Mouse (Mus musculus): ENCODE measurements around the gene Sf3b3. TPM values are rescaled to one million over a fixed set of nuclear protein-coding genes. Genes with fewer than 3 reads are reported as not detected.

Sf3b3 gene
- polyA plus RNA-seq, 1 experiment from 2014 or later, result 161 TPM

GRCm38 (mm10) chr8:110761988-110762387, 84.6 kb downstream of the Sf3b3 start:
- ATAC-seq (ENCODE audit: low FRiP score), result no peak
- DNase-seq (ENCODE audit: low spot score), result no peak
- Histone ChIP-seq H3K4me2 (replicated peaks; ENCODE audit: low read depth, low read length) (no peak overlapping the region), H3K27ac (ENCODE audit: low read depth, low read length) (no peak overlapping the region), H3K36me3 (ENCODE audit: control insufficient read depth, insufficient read depth, low read length) (no peaks in the 10 kb centered on the region), H3K9me3 (ENCODE audit: control insufficient read depth, low read length) (no peaks in the 10 kb centered on the region), H3K9ac (ENCODE audit: low read depth, low read length) (no peak overlapping the region), H3K27me3 (ENCODE audit: control insufficient read depth, insufficient read depth, low read length) (no peaks in the 10 kb centered on the region), H3K4me3 (ENCODE audit: low read depth, low read length) (no peak overlapping the region), H3K4me1 (replicated peaks; ENCODE audit: control insufficient read depth, insufficient read depth, low read length) (no peaks in the 10 kb centered on the region)
- 72% methylated on average over 6 of the region's 6 CpGs for WGBS

- DNase-seq (ENCODE audit: low spot score), result no peak
- no peak overlapping the region for H3K9ac ChIP-seq (ENCODE audit: low read depth, low read length)
- H3K9me3 ChIP-seq (ENCODE audit: control insufficient read depth, low read length), result no peaks in the 10 kb centered on the region
- ATAC-seq (ENCODE audit: low FRiP score), result no peak
- WGBS, result 61% methylated on average over 5 of the region's 5 CpGs
- no peaks in the 10 kb centered on the region for H3K27me3 ChIP-seq (ENCODE audit: control insufficient read depth, insufficient read depth, low read length)
- no peak overlapping the region for H3K4me3 ChIP-seq (ENCODE audit: low read depth, low read length)
- no peak overlapping the region for H3K27ac ChIP-seq (ENCODE audit: low read depth, low read length)
- no peak overlapping the region for H3K4me2 ChIP-seq (replicated peaks; ENCODE audit: low read depth, low read length)
- no peaks in the 10 kb centered on the region for H3K36me3 ChIP-seq (ENCODE audit: control insufficient read depth, insufficient read depth, low read length)
- no peaks in the 10 kb centered on the region for H3K4me1 ChIP-seq (replicated peaks; ENCODE audit: control insufficient read depth, insufficient read depth, low read length)
Observed at GRCm38 (mm10) chr8:110761185-110761584, 85.4 kb downstream of the Sf3b3 start.

- Histone ChIP-seq H3K27me3 (ENCODE audit: control insufficient read depth, insufficient read depth, low read length) (no peaks in the 10 kb centered on the region), H3K27ac (ENCODE audit: low read depth, low read length) (no peak overlapping the region), H3K9me3 (ENCODE audit: control insufficient read depth, low read length) (no peaks in the 10 kb centered on the region), H3K9ac (ENCODE audit: low read depth, low read length) (no peak overlapping the region), H3K4me1 (replicated peaks; ENCODE audit: control insufficient read depth, insufficient read depth, low read length) (no peaks in the 10 kb centered on the region), H3K4me3 (ENCODE audit: low read depth, low read length) (no peak overlapping the region), H3K36me3 (ENCODE audit: control insufficient read depth, insufficient read depth, low read length) (no peaks in the 10 kb centered on the region), H3K4me2 (replicated peaks; ENCODE audit: low read depth, low read length) (no peak overlapping the region)
- ATAC-seq (ENCODE audit: low FRiP score) (no peak), DNase-seq (ENCODE audit: low spot score) (no peak)
- WGBS, result 72% methylated on average over 7 of the region's 7 CpGs
Observed at GRCm38 (mm10) chr8:110760280-110760940, 86.2 kb downstream of the Sf3b3 start.

Other genes with a start within 250 kb of the Sf3b3 start
- gene Vac14, start 228.2 kb downstream of the Sf3b3 start, polyA plus RNA-seq (2014; fragmentation: Nextera tagmentation; extraction: Ambion mirVana), result 32.3 and 35.3 TPM in 2 replicates
- 10.5 and 10.8 TPM in 2 replicates for gene Mtss1l, start 125.3 kb downstream of the Sf3b3 start, polyA plus RNA-seq (2014; fragmentation: Nextera tagmentation; extraction: Ambion mirVana)
- 0.19 and 1.4 TPM in 2 replicates for gene Il34, start 40.9 kb downstream of the Sf3b3 start, polyA plus RNA-seq (2014; fragmentation: Nextera tagmentation; extraction: Ambion mirVana)
- 66.9 and 67.6 TPM in 2 replicates for gene Cog4, start 187 bp downstream of the Sf3b3 start, polyA plus RNA-seq (2014; fragmentation: Nextera tagmentation; extraction: Ambion mirVana)
- 4.5 and 5.0 TPM in 2 replicates for gene Fuk, start 55.7 kb upstream of the Sf3b3 start, polyA plus RNA-seq (2014; fragmentation: Nextera tagmentation; extraction: Ambion mirVana)
- 10.6 and 11.8 TPM in 2 replicates for gene St3gal2, start 73.1 kb upstream of the Sf3b3 start, polyA plus RNA-seq (2014; fragmentation: Nextera tagmentation; extraction: Ambion mirVana)
- gene Ddx19a, start 151.0 kb upstream of the Sf3b3 start, polyA plus RNA-seq (2014; fragmentation: Nextera tagmentation; extraction: Ambion mirVana), result 29.8 and 32.8 TPM in 2 replicates
- 6.0 and 7.2 TPM in 2 replicates for gene Ddx19b, start 185.0 kb upstream of the Sf3b3 start, polyA plus RNA-seq (2014; fragmentation: Nextera tagmentation; extraction: Ambion mirVana)
- gene Aars, start 186.4 kb upstream of the Sf3b3 start, polyA plus RNA-seq (2014; fragmentation: Nextera tagmentation; extraction: Ambion mirVana), result 64.5 and 74.6 TPM in 2 replicates
- gene Exosc6, start 209.6 kb upstream of the Sf3b3 start, polyA plus RNA-seq (2014; fragmentation: Nextera tagmentation; extraction: Ambion mirVana), result 15.0 and 21.6 TPM in 2 replicates
- 0.52 and 0.88 TPM in 2 replicates for gene Clec18a, start 245.6 kb upstream of the Sf3b3 start, polyA plus RNA-seq (2014; fragmentation: Nextera tagmentation; extraction: Ambion mirVana)
- 5.2 and 6.4 TPM in 2 replicates for gene Pdpr, start 247.8 kb upstream of the Sf3b3 start, polyA plus RNA-seq (2014; fragmentation: Nextera tagmentation; extraction: Ambion mirVana)